Mouse (Mus musculus): ENCODE results near the gene Frmd4a.
"Not testable (repeated sequence)": the region's sequence is repeated elsewhere in the genome, so short reads cannot be mapped to it uniquely, and the experiment has no call there.

Frmd4a gene

GRCm38 (mm10) chr2:4556188-4556587, 538.7 kb downstream of the Frmd4a start:
- DNase-seq (ENCODE audit: low spot score) = no peak

DNA sequence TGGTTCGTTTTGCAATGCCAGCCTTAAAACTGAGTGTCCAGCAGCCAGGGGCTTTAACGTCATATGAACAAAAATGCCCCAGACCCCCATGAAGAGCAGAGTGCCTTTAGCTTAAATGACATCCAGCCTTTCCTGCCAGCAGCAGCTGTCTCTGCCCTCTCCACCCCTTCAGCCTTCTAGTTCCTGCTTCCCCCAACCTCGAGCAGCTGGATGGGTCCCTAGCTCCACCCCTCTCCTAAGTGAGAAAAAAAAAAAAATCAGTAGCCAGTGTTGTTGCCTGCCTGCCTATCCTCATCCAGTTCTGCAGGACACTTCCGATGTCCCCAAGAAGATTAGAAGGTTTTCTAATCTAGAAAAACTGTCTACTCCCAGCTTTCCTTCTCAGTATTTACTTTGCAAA, 539.5 kb downstream of the Frmd4a start:
- no peak for DNase-seq (ENCODE audit: low spot score)

GRCm38 (mm10) chr2:4557466-4557865, 539.9 kb downstream of the Frmd4a start:
- DNase-seq (ENCODE audit: low spot score) = no peak

DNA sequence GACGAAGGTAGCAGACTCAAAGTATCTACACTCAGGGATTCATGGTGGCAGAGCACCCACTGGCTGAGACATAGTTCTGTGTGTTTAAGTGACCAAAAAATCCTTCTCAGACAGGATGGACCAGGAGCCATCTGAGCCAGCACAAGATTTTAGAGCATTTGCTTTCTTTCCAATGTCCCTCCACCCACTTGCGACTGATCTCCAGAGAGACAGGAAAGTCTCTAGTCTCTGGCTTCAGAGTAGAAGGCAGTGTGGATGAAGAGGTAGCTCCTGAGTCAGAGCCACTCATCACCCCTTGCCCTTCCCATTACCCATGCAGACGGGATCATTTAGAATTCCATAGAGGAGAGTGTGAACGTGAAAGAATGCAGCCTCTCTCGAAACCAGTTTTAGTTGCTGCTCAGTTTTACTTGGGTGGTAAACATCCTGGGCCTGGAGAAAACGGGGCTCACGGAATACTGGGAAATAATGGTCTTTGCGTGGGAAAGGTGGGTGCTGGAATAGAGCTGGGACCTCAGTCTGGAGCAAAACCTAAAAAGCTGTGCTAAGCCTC, 541.2 kb downstream of the Frmd4a start:
- no peak for DNase-seq (ENCODE audit: low spot score)

DNA sequence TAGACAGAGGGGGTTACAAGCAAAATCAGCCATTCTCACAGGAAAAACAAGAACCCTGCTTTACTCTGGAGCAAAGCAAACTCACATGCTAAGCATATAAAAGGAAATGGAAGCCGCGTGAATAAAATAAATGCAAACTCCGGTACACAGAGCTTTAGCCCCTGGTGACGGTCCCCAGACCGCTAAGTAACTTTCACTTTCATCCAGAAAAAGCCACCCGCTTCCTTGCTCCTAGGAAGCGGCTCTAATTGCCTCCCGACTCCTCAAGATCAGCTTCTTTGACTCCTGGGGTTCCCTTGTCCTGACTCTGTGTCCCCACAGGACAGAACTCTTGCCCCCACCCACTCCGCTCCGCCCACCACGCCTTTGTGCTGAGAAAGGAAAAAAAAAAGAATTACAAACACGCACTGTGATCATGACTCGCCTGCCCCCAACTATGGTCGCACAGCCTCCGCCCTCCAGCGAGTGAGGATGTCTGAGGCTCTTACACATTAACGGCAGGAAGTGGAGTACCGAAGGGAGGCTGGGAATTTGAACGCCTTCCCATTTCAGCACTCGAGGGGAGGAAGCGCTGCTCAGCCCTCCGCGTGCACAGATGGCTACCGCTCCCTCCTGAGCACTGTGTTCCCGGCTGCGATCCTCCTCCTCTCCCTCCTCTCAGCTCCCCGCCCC, 541.8 kb downstream of the Frmd4a start:
- DNase-seq (ENCODE audit: low spot score) = peak; percentile 84

DNA sequence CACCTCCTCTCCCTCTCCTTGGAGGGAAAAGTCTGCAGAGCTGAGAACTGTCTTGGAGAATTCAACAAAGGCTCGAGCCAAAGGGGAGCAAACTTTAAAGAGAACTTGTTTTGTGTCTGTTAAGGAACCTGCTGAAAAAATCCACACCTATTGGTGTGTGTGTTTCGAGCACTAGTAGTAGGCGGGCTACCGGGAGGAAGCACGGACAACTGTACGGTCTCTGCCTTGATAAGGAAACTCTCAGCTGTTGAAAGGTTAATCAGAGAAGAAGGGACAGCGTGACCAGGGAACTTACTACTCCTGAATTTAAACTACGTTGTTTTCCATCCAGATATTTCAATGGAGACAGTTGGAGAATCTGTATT, 542.3 kb downstream of the Frmd4a start:
- DNase-seq (ENCODE audit: low spot score) = no peak

DNA sequence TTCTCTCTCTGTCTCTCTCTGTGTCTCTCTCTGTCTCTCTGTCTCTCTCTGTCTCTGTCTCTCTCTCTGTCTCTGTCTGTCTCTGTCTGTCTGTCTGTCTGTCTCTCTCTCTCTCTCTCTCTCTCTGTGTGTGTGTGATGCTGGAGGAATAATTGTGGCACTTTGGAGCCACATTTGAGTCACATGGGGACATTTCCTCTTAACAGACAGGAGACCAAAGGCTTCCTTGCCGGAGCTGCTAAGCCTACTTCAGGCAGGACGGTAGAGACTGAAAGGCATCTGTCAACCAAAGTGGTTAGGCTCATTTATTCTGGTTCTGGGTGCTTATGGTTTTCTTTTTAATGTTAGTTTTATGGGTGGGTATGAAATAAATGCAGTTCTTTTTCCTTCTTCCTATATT, 543.0 kb downstream of the Frmd4a start:
- DNase-seq (ENCODE audit: low spot score) = not testable (repeated sequence)

- no peak for DNase-seq (ENCODE audit: low spot score)
These were observed 543.7 kb downstream of the Frmd4a start for GRCm38 (mm10) chr2:4561196-4561595.

DNA sequence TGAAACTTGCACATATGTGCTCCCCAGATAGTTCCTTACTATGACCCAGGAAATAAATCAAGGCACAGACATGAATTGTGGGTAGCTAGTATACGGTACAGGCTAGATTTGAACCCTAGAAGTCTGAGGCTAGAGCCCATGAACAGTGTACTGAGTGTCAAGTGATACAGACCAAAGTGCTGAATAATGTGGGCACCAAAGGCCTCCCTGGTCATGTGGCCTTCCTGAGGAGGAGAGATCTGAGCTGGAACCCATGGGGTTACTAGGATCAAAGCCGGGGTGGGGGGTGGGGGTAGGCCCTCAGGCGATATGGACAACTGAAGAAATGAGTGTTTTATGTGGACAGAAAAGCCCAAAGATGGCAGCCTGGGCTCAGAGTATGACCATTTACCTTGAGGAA, 544.9 kb downstream of the Frmd4a start:
- DNase-seq (ENCODE audit: low spot score) = no peak

DNA sequence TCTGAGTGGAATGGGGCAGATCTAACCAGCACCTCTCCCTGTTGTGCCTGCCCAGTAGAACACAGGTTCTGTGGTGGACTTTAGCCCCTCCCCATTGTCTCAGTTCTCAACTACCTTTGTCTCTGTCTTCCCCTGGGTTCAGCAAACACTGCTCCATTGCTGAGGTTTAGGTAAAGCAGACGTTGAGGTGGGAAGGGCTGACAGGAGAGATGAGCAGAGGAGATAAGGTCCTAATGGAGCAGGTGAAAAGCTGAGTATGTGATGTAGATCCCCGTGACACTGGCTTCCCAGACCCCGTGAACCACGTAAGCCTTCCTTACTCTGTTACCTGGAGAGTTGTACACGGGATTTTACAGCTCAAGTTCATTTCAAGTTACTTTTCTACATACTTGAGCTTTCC, 545.3 kb downstream of the Frmd4a start:
- no peak for DNase-seq (ENCODE audit: low spot score)

DNA sequence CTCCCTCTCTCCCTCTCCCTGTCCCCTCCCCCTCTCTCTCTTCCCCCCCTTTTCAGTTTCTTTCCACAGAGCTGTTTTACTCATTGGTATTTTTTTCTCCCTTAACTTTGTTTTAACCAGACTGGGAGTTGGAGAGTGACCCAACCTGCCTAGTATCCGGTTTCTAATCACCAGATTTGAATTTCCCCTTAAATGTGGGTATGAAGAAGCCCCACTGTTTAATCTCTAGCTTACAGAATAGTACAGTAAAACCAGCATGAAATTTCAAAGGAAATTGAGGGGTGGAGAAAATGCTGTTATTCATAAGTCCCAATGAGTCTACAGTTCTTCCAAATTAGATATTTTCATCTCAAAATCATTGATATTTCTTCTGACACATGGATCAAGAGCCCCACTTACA, 545.8 kb downstream of the Frmd4a start:
- no peak for DNase-seq (ENCODE audit: low spot score)

GRCm38 (mm10) chr2:4566260-4566955, 548.9 kb downstream of the Frmd4a start:
- no peak for DNase-seq (ENCODE audit: low spot score)

DNA sequence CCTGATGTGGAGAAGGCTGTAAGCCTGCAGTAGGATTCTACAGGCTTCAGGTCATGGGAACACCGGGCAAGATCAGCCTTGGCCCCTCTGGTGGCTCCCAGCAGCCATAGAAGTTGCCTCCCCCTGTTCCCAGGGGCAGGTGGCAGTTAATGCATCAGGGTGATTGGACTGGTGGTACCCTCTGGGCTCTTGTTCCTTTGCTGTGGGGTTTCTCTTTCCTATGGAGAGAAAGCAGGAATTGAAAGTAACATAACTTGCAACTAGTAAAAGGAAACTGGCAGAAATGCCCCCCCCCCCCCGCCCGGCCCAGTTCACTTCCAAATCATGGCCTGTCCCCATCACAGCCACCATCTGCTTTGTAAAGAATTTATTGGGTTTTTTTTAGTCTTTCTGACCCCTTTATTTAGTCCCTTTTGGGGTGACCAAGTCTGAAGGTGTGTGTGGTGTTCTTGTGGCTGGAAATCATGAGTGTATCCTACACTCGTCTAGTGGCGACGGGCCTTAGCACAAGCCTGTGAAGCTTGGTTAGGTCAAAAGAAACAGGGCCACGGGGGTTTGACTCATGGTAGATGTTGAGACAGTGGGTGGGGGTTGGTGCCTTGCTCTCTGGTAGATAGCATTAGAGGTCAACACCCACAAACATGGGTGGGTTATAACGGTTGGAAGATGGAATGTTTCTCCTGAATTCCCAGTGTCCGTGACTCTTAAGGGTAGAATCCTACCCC, 549.6 kb downstream of the Frmd4a start:
- DNase-seq (ENCODE audit: low spot score) = no peak

- DNase-seq (ENCODE audit: low spot score) = no peak
These were observed 551.5 kb downstream of the Frmd4a start for GRCm38 (mm10) chr2:4568967-4569366.

DNA sequence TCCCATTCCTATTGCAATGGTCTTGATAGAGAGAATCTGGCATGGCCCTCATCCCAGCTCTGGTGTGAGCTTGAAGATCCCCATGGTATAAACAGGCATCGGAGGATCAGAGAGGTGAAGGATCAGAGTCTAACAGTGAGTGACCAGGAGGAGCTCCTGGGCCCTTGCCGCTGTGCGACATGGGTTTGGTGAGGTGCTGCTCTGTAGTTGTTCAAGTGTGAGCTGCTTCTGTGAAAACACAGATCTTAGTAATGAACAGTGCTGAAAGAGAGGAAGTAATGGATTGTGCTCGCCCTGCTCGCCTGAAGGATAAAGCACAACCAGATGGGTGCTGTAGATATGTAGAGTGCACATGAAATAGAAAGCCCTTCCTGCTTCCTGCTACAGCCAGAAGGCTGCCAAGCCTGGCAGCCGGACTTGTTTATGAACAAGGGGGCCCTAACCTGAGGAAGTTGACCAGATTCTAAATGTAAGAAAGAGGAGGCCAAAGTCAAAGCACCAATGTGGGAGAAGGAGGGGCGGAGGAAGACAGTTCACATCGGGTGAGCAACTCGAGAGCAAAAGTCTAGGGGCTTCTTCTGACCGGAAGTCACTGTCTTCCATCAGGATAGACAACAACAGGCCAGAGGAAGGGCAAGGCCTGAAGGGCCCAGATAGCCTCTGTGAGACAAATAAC, 552.8 kb downstream of the Frmd4a start:
- DNase-seq (ENCODE audit: low spot score) = no peak

- DNase-seq (ENCODE audit: low spot score) = no peak
These were observed 555.2 kb downstream of the Frmd4a start for GRCm38 (mm10) chr2:4572498-4573263.

GRCm38 (mm10) chr2:4573386-4573785, 555.9 kb downstream of the Frmd4a start:
- DNase-seq (ENCODE audit: low spot score) = no peak

- no peak for DNase-seq (ENCODE audit: low spot score)
These were observed 556.7 kb downstream of the Frmd4a start for GRCm38 (mm10) chr2:4574251-4574650.

DNA sequence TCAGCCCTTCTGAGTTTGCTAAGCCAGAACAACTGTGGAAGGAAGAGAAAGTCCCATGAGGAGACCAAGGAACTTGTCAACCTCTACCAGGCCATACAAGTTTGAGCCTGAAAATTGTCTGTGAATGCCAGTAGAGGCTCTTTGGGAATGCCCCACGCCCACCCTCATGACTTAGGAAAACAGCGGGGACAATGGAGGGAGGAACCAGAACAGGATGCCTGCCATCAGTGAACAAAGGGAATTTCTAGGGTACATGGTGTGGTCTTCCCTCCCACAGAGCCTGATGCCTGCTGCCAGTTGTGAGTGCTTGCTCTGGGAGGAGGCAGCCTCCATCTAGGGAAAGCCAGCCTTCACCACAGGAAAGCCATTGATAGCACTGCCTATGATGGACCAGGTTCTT, 557.6 kb downstream of the Frmd4a start:
- DNase-seq (ENCODE audit: low spot score) = no peak

DNA sequence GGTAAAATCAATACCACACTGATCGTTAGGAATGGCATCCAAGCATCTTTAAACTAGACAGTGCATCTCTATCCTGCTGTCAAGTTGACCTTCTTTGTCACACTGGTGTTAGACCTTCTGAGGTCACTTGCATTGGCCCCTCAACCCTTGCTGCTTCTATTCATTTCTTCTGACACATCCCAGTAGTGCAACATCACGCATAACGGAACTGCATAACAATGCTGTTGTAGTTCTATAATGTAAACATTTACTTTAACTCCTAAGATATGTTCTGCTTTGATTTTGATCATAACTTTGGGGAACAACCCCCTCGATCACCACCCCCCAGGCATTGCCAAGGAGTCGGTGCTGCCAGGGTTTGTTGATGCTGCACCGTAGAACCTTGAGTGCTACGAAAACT, 558.5 kb downstream of the Frmd4a start:
- DNase-seq (ENCODE audit: low spot score) = no peak

GRCm38 (mm10) chr2:4578291-4578690, 560.8 kb downstream of the Frmd4a start:
- no peak for DNase-seq (ENCODE audit: low spot score)

All from testis, postnatal 14 days (tissue).